22 mouse cellular contexts compared by ENCODE assay signal in the genomic region with DNA sequence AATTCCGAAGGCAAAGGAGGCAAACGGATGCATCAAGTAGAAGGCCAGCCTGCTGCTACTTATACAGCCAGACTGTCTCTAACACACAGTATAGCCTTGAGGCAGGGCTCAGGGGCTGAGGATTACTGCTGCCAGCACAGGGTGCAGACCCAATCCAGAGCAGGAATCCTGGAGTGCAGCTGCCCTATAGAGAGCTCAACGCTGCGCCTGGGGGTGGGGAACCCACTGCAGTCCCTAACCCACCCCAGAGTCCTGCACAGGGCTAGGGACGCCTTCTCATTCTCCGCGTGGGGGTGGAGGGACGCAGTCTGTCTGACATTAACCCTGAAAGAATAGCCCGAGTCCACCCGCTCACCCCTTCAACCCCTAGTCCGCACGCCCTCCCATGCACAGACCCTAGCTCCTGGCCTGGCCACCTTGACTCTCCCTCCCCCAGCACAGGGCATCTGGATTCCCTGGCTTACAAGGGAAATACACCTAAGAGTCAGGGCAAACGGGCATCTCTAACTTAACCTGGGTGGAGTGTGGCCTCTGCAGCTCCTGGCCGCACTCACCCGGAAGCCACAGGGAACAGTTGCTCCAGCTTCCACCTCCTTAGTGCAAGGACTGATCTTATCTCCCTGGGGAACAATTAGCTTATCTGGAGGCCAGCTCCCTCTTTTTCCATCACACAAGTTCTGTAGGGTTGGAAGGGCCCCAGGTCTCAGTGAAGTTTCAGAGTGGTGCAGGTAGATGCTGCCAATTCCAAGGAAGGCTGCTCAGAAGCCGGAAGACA. TPM values are rescaled to one million over a fixed set of nuclear protein-coding genes. Genes with fewer than 3 reads are reported as not detected.
A peak's percentile ranks its signal among the peaks of the same experiment; 100 is the strongest.
DNase-seq lines count a peak whose midpoint lies in the region; ATAC-seq lines count a peak whose summit lies in the region.
"Had no signal": no experiment of that assay in that cellular context is flagged by ENCODE, and none has a peak within 500 bp of the region (broad histone marks: within the 10 kb centered on the region; RNA-seq: fewer than 3 reads in every experiment).

No protein-coding gene starts in this region.

- WGBS in kidney, embryonic 14.5 days = 51% methylated on average over 16 of the region's 16 CpGs
- WGBS in limb, embryonic 13.5 days = 57% methylated on average over 16 of the region's 16 CpGs

- no peaks in the 10 kb centered on the region for H3K36me3 ChIP-seq in kidney, embryonic 14.5 days (ENCODE audit: control insufficient read depth, insufficient read depth, low read length)
- H3K36me3 ChIP-seq in limb, embryonic 13.5 days = no peaks in the 10 kb centered on the region
- H3K36me3 ChIP-seq: embryonic facial prominence, embryonic 13.5 days; forebrain, embryonic 12.5 days; neural tube, embryonic 13.5 days had no signal

- no peak for ATAC-seq in kidney, embryonic 14.5 days (ENCODE audit: low FRiP score, low TSS enrichment)
- ATAC-seq in limb, embryonic 13.5 days (ENCODE audit: low FRiP score, low read depth) = no peak
- ATAC-seq in granulocyte monocyte progenitor cell, adult 5-6 weeks (replicated peaks; ENCODE audit: poor library complexity, severe bottlenecking) = no peak

- no peak overlapping the region for H3K4me3 ChIP-seq in kidney, embryonic 14.5 days (ENCODE audit: low read length)
- H3K4me3 ChIP-seq in limb, embryonic 13.5 days = no peak overlapping the region
- H3K4me3 ChIP-seq: embryonic facial prominence, embryonic 13.5 days; erythroblast, embryonic 14.5 days; forebrain, embryonic 12.5 days; neural tube, embryonic 13.5 days had no signal

- no peaks in the 10 kb centered on the region for H3K27me3 ChIP-seq in kidney, embryonic 14.5 days (ENCODE audit: control insufficient read depth, insufficient read depth, low read length)
- H3K27me3 ChIP-seq in limb, embryonic 13.5 days = no peaks in the 10 kb centered on the region
- H3K27me3 ChIP-seq: neural tube, embryonic 13.5 days had no signal

- H3K4me1 ChIP-seq in kidney, embryonic 14.5 days (ENCODE audit: control insufficient read depth, insufficient read depth, low read length) = no peaks in the 10 kb centered on the region
- H3K4me1 ChIP-seq in limb, embryonic 13.5 days = no peaks in the 10 kb centered on the region
- H3K4me1 ChIP-seq: embryonic facial prominence, embryonic 13.5 days; forebrain, embryonic 12.5 days; neural tube, embryonic 13.5 days had no signal

- H3K9ac ChIP-seq in kidney, embryonic 14.5 days (ENCODE audit: low read depth, low read length) = 0 out of 2 replicates have a peak overlapping the region, but pooled peaks have one; percentile 4
- peak overlapping the region; percentile 4; the same call in 1 of the 2 replicates for H3K9ac ChIP-seq in limb, embryonic 13.5 days
- H3K9ac ChIP-seq: embryonic facial prominence, embryonic 13.5 days; forebrain, embryonic 12.5 days; neural tube, embryonic 13.5 days had no signal

- no peak for DNase-seq in kidney, adult 11 months
- peak; percentile 6 for DNase-seq in retina, postnatal 1 day
- DNase-seq in retina, embryonic 14.5 days (ENCODE audit: low spot score) = no peak
- no peak for DNase-seq in layer of hippocampus, adult 18-20 months (ENCODE audit: low spot score in 2 of 2)
- DNase-seq: adrenal gland, postnatal 14 days; cerebellum, adult 8-10 months; cerebellum, postnatal 36 days; embryo, embryonic 11 days; gastrocnemius, postnatal 25 days; heart, postnatal 4 days; kidney, adult 9 months; kidney, postnatal 36 days; lung, postnatal 14 days; midbrain, embryonic 14.5 days; thymus, postnatal 25 days had no signal

- no peaks in the 10 kb centered on the region for H3K9me3 ChIP-seq in kidney, embryonic 14.5 days (ENCODE audit: control insufficient read depth, low read length)
- no peaks in the 10 kb centered on the region for H3K9me3 ChIP-seq in limb, embryonic 13.5 days
- H3K9me3 ChIP-seq: embryonic facial prominence, embryonic 13.5 days; forebrain, embryonic 12.5 days; neural tube, embryonic 13.5 days had no signal

- no peak overlapping the region for H3K27ac ChIP-seq in kidney, embryonic 14.5 days (ENCODE audit: low read depth, low read length)
- H3K27ac ChIP-seq in limb, embryonic 13.5 days = no peak overlapping the region
- H3K27ac ChIP-seq: embryonic facial prominence, embryonic 13.5 days; forebrain, embryonic 12.5 days; neural tube, embryonic 13.5 days had no signal

- H3K4me2 ChIP-seq in kidney, embryonic 14.5 days (replicated peaks; ENCODE audit: low read depth, low read length) = no peak overlapping the region
- H3K4me2 ChIP-seq in limb, embryonic 13.5 days (replicated peaks) = no peak overlapping the region
- H3K4me2 ChIP-seq: embryonic facial prominence, embryonic 13.5 days; forebrain, embryonic 12.5 days; neural tube, embryonic 13.5 days had no signal

RNA-seq across cellular contexts. Expression of a gene that starts 14.8 kb away (rescaled TPM):
- polyA plus RNA-seq in kidney, embryonic 14.5 days (2014; fragmentation: Nextera tagmentation; extraction: Ambion mirVana) = 10.0 and 23.8 TPM in 2 replicates
- polyA plus RNA-seq in limb, embryonic 13.5 days (2015; fragmentation: Nextera tagmentation; extraction: Ambion mirVana) = 13.9 and 16.2 TPM in 2 replicates
- 10 to 100 TPM; 24.3 to 24.7 TPM for total RNA-seq in layer of hippocampus, adult 18-20 months (2021)
- total RNA-seq in granulocyte monocyte progenitor cell, adult 5-6 weeks (2014; fragmentation: Nextera tagmentation) = 49.3 and 54.8 TPM in 2 replicates
- 31.6 and 36.8 TPM in 2 replicates for total RNA-seq in granulocyte monocyte progenitor cell, adult 5-6 weeks (2017)

RNA-seq across cellular contexts. Expression of a gene that starts 24.5 kb away (rescaled TPM):
- 5.4 and 8.8 TPM in 2 replicates for polyA plus RNA-seq in kidney, embryonic 14.5 days (2014; fragmentation: Nextera tagmentation; extraction: Ambion mirVana)
- 13.1 and 14.0 TPM in 2 replicates for polyA plus RNA-seq in limb, embryonic 13.5 days (2015; fragmentation: Nextera tagmentation; extraction: Ambion mirVana)
- 10 to 100 TPM in 1 of 2 experiments, 1 to 10 TPM in 1; 9.8 to 10.6 TPM for total RNA-seq in layer of hippocampus, adult 18-20 months (2021)
- total RNA-seq in granulocyte monocyte progenitor cell, adult 5-6 weeks (2014; fragmentation: Nextera tagmentation) = 2.9 and 6.4 TPM in 2 replicates
- total RNA-seq in granulocyte monocyte progenitor cell, adult 5-6 weeks (2017) = 4.8 and 6.8 TPM in 2 replicates

RNA-seq across cellular contexts. Expression of a gene that starts 24.7 kb away (rescaled TPM):
- 153 and 174 TPM in 2 replicates for polyA plus RNA-seq in kidney, embryonic 14.5 days (2014; fragmentation: Nextera tagmentation; extraction: Ambion mirVana)
- polyA plus RNA-seq in limb, embryonic 13.5 days (2015; fragmentation: Nextera tagmentation; extraction: Ambion mirVana) = 136 TPM in 2 replicates
- 10 to 100 TPM; 47.2 to 58.4 TPM for total RNA-seq in layer of hippocampus, adult 18-20 months (2021)
- 72.9 and 97.5 TPM in 2 replicates for total RNA-seq in granulocyte monocyte progenitor cell, adult 5-6 weeks (2014; fragmentation: Nextera tagmentation)
- total RNA-seq in granulocyte monocyte progenitor cell, adult 5-6 weeks (2017) = 91.3 and 123 TPM in 2 replicates
